ENCODE assay signal across 8 mouse cellular contexts in genomic region chr11:20477183-20478037, GRCm38 (mm10).
A peak's percentile ranks its signal among the peaks of the same experiment; 100 is the strongest.
DNase-seq lines count a peak whose midpoint lies in the region; ATAC-seq lines count a peak whose summit lies in the region.

No protein-coding gene starts in this region.

- H3K4me1 ChIP-seq in forebrain, embryonic 13.5 days: peaks cover 12% of the 10 kb centered on the region

- no peak overlapping the region for H3K9ac ChIP-seq in forebrain, embryonic 13.5 days

- H3K4me3 ChIP-seq in forebrain, embryonic 13.5 days: peak overlapping the region; percentile 8; the same call in 1 of the 2 replicates

- peaks cover 5% of the 10 kb centered on the region; the same call in 1 of the 2 replicates for H3K9me3 ChIP-seq in forebrain, embryonic 13.5 days (replicated peaks)

- WGBS in forebrain, embryonic 13.5 days: 13% methylated on average over 19 of the region's 19 CpGs

- no peak overlapping the region for H3K27ac ChIP-seq in forebrain, embryonic 13.5 days

- H3K4me2 ChIP-seq in forebrain, embryonic 13.5 days: peak overlapping the region; percentile 43

- no peaks in the 10 kb centered on the region for H3K36me3 ChIP-seq in forebrain, embryonic 13.5 days (ENCODE audit: poor library complexity, severe bottlenecking)

- no peak for DNase-seq in frontal cortex, postnatal 14 days (ENCODE audit: low spot score in 2 of 2)
- DNase-seq in cerebellum, adult 11 months: peak; percentile 44
- DNase-seq in heart, postnatal 4 days: peak; percentile 61
- peak; percentile 45 to 55 for DNase-seq in layer of hippocampus, adult 8-10 months (ENCODE audit: low spot score in 2 of 2)
- DNase-seq in lung, postnatal 14 days: peak; percentile 49
- DNase-seq in retina, adult 2 months (ENCODE audit: low read depth, low spot score): peak; percentile 26

- no peaks in the 10 kb centered on the region for H3K27me3 ChIP-seq in forebrain, embryonic 13.5 days

- ATAC-seq in frontal cortex, adult (ENCODE audit: low TSS enrichment): peak; percentile 86
- ATAC-seq in forebrain, embryonic 13.5 days: peak; percentile 85

Comparison
In these comparisons a context has a peak if more than half of its experiments do, and no peak if none do; other contexts are left out.
1. DNase-seq: peak in cerebellum, adult 11 months (single experiment), heart, postnatal 4 days (single experiment), layer of hippocampus, adult 8-10 months (2 of 2), lung, postnatal 14 days (single experiment) and retina, adult 2 months (single experiment); none in frontal cortex, postnatal 14 days (0 of 2).